Mouse (Mus musculus): ENCODE data around the gene Nol12.

- TF ChIP-seq MAX (IDR thresholded peaks at IDR 0.05; ENCODE audit: low read length): no peak
- TF ChIP-seq TCF12 (IDR thresholded peaks at IDR 0.05; ENCODE audit: low read depth, low read length): no peak
- no peak for TF ChIP-seq EP300 (IDR thresholded peaks at IDR 0.05; ENCODE audit: low read length)
- no peak for TF ChIP-seq E2F4 (IDR thresholded peaks at IDR 0.05; ENCODE audit: insufficient replicate concordance, low read depth, low read length)
- no peak for TF ChIP-seq NRF1 (IDR thresholded peaks at IDR 0.05; ENCODE audit: low read depth, low read length)
- TF ChIP-seq JUND (conservative IDR thresholded peaks at IDR 0.05; ENCODE audit: low read depth, low read length): no peak
- TF ChIP-seq CTCF (conservative IDR thresholded peaks at IDR 0.05 in 1 of 2, IDR thresholded peaks at IDR 0.05 in 1 of 2; ENCODE audit: low read depth in 2 of 2, low read length in 2 of 2): no peak
- no peak for TF ChIP-seq NELFE (IDR thresholded peaks at IDR 0.05; ENCODE audit: low read depth, low read length)
- TF ChIP-seq POLR2AphosphoS2 (IDR thresholded peaks at IDR 0.05; ENCODE audit: low read depth, low read length): no peak
Observed at GRCm38 (mm10) chr15:78897488-78897887, 37.2 kb upstream of the Nol12 start.
